Mouse (Mus musculus) heart, postnatal 14 days (tissue): ENCODE results near the gene Pitx2. TPM values are rescaled to one million over a fixed set of nuclear protein-coding genes. Genes with fewer than 3 reads are reported as not detected.

Source experiments
- DNase-seq, 2 experiments: peaks; one replicate each; pipeline ENCODE4 v3.0.0; 2021 to 2022
- intact Hi-C: fragments of 180-260 bp; cut with DNase I; formaldehyde crosslinking; loops from one replicate; pipeline ENCODE4 v1.15.1; 2025
- total RNA-seq, 2 experiments: library from RNA; stranded (reverse); gene quantifications; 2 replicates each; pipeline ENCODE4 v1.2.3; 2021

Gene Pitx2
- total RNA-seq, 2 experiments from 2014 or later, result 0.83 to 0.91 TPM

DNA sequence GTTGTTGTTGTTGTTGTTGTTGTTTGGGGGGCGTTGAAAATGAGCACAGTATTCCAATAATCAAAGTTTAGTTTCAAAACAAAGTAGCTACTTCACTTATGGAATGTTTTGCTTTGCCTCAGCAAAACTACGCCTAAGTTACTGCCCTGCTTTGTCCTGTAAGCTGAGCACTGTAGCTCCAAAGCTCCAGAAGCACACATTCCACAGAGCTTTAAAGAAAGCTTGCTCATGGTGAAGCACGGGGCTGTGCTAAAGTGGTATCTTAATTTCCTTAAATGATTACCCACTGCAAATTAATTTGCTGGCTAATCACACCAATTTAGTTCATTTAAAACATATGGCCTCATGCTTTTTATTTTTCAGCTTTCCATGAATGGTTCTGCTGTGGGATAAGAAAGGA lies 1.5 kb downstream of the Pitx2 start:
- DNase-seq, result no peak
- intact Hi-C loops, result loop anchor here (5.0 to 10.0 kb wide), 4 partner anchors 736 to 1904 kb away; partner anchors contain the start of gene Neurog2

DNA sequence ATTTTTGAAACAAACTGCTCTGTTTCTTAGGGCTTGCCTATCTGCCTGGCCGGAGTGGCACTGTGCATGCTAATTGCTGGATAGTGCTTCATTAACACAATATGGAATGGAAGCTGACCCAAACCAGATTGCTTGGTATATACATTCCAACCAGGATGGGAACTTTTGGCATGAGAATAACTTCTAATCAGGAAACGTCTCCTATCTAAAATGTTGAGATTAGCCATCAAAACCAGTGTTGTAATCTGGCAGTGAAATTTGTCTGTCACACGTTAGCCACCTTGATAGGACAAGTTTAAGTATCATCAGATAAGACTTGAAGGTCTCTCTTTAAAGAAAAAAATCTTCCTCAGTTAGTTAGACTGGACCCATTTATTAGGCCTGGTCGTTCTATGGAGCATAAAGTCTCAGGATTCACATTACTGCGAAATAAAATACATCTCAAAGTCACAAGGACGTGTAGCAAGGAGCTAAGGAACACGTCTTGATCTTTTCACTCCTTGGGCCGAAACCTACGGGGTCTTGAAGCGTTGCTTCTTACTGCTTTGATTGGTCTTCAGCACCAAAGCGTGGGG lies 2.1 kb downstream of the Pitx2 start:
- intact Hi-C loops, result loop anchor here (5.0 to 10.0 kb wide), 4 partner anchors 737 to 1903 kb away; partner anchors contain the start of gene Neurog2
- DNase-seq, result no peak

- no peak for DNase-seq
- intact Hi-C loops, result loop anchor here (5.0 to 10.0 kb wide), 4 partner anchors 738 to 1902 kb away; partner anchors contain the start of gene Neurog2
These were observed 3.4 kb downstream of the Pitx2 start for GRCm38 (mm10) chr3:129202871-129203740.

DNA sequence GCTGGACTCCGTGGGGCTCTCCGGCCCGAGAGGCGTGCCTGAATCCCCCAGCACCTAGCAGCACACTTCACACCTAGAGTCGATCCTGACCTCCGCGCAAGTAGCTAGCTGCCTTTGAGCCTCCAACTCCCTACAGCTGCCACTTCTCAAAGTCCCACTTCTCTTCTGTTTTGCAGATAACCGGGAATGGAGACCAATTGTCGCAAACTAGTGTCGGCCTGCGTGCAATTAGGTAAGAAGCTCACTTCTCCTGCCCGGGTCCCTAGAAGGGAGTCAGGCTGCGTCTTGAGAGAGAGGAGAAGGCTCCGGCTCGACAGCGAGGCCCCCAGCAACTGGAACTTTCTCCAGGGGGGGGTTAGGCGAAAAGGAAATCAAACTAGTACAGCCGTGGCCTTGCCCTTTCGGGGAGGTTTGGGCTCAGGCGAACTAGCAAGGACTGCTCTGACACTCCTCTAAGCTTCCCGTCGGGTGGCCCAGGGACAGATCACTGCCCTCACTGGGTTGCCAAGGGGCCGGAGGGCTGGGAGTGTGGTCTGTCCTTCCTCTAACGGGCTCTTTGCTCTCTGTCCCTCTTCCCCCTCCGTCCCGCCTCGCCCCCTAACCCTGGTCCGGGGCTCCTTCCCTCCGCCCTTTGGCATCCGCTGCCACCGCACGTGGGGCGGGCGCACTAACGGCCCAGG lies 4.2 kb downstream of the Pitx2 start:
- DNase-seq, result no peak
- intact Hi-C loops, result loop anchor here (1.0 to 10.0 kb wide), 5 partner anchors 739 to 1901 kb away; partner anchors contain the start of gene Neurog2

- intact Hi-C loops, result loop anchor here (1.0 to 10.0 kb wide), 5 partner anchors 740 to 1900 kb away; partner anchors contain the start of gene Neurog2
- peak; percentile 75 to 79 for DNase-seq
These were observed 5.0 kb downstream of the Pitx2 start for GRCm38 (mm10) chr3:129204441-129205313.

- no peak for DNase-seq
- intact Hi-C loops, result loop anchor here (10.0 kb wide), 3 partner anchors 741 to 1899 kb away; no protein-coding TSS in a partner anchor
These were observed 6.0 kb downstream of the Pitx2 start for GRCm38 (mm10) chr3:129205481-129206175.

GRCm38 (mm10) chr3:129206776-129207175 lies 7.1 kb downstream of the Pitx2 start:
- DNase-seq, result no peak
- intact Hi-C loops, result loop anchor here (10.0 kb wide), 3 partner anchors 742 to 1898 kb away; no protein-coding TSS in a partner anchor

DNA sequence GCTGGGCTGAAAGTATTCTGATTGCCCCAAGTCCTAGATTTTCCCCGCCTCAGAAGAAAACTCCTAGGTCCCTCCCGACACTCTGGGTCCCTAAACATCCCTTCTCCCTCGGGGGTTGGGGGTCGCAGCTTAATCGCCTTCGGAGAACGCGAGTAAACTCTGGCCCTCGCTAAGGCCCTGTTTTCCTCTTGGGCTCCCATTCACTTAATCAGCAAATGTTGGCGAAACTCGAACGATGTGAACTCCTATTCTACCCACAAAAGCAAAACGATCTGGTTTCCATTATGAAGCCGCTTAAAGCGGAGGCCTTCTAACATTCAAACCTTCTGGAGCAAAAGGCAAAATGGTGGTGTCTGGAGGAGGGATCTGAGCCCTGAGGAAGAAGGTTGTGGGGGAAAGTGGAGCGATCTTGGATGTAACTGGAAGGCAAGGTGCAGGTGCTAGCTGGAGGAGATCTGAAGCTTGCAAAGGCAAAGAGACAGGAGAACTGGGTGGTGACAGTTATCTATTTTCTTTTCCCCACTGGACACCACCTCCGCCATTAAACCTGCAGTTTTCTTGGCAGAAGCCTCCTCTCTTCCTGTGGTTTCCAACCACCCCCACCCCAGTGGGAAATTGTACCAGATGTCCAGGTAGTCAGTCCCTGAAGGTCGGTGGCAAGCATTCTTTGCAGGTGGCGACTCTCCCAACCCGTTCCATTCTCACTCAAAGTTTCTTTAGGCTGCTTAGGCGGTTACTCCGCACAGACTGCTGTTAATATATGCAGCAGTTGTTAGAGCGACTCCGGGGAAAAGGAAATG lies 7.8 kb downstream of the Pitx2 start:
- intact Hi-C loops, result loop anchor here (10.0 kb wide), 3 partner anchors 743 to 1897 kb away; no protein-coding TSS in a partner anchor
- no peak for DNase-seq

- intact Hi-C loops, result loop anchor here (10.0 kb wide), 3 partner anchors 743 to 1897 kb away; no protein-coding TSS in a partner anchor
- no peak for DNase-seq
These were observed 8.3 kb downstream of the Pitx2 start for GRCm38 (mm10) chr3:129208031-129208380.

DNA sequence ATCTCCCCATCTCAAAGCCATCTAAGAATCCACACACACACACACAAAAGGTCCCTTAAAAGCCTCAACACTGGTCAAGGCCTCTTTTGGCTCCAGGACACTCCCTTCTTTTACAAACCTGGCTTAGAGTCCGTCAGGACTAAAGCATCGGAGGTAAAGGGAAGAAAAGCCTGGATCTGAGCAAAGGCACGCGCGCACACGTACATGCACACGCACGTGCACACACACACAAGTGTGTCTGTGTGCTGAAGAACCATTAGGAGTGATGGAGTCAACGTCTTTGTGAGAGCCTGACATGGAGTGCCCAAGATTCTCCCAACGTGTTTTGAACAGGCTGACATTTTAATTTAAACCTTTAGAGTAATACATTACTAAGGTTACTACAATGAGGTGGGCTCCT lies 8.7 kb downstream of the Pitx2 start:
- intact Hi-C loops, result loop anchor here (10.0 kb wide), 3 partner anchors 744 to 1896 kb away; no protein-coding TSS in a partner anchor

DNA sequence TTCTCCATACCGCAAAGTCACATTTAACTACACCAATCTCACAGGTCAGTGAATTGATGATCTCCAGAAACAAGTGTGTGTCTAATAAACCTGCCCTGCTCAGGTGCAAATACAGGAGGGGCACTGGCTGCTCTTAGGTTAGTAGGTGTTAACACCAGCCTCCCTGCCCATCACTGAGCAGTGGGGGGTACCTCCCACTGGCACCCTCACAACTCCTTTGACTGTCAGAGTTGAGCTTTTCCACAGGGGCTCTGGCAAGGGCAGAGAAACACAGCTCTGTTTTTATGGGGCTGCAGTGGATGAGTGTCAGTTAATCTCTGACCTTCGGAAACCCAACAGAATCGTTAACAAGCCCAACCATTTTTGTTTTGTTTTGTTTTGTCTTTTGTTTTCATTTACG lies 9.6 kb downstream of the Pitx2 start:
- intact Hi-C loops, result loop anchor here (10.0 kb wide), 3 partner anchors 744 to 1896 kb away; no protein-coding TSS in a partner anchor
- DNase-seq, result no peak

More for the DNA sequence above, 8.7 kb downstream of the Pitx2 start:
- no peak for DNase-seq

GRCm38 (mm10) chr3:129209771-129210170 lies 10.1 kb downstream of the Pitx2 start:
- no peak for DNase-seq
- intact Hi-C loops, result loop anchor here (10.0 kb wide), 3 partner anchors 745 to 1895 kb away; no protein-coding TSS in a partner anchor

DNA sequence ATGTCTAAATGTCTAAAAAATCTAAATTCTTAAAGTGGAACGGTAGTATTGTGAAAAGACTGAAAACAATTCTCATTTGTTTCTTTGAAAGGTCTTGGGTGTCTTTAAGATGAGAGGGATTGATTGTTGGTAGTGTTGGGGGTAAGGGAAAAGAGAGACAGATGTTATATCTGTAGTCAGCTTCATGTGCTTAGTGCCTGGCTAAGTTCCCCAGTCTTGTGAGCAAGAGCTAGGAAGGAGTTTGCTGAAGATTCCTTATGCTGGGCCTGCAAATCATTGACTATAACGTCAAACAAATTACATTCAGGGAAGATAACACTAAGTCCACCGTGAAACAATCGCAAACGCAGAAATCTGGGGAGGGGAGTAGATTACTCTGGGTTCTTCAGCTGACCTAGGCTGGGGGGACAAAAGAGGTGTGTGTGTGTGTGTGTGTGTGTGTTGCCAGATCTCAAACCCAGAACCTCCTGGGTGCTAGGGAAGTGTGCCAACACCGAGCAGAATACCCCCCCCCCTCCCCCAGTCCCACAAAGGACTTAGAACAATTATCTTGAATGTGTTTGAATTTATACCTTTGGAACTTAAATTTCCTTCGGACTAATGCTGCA lies 12.5 kb downstream of the Pitx2 start:
- intact Hi-C loops, result no loop called here
- DNase-seq, result no peak

DNA sequence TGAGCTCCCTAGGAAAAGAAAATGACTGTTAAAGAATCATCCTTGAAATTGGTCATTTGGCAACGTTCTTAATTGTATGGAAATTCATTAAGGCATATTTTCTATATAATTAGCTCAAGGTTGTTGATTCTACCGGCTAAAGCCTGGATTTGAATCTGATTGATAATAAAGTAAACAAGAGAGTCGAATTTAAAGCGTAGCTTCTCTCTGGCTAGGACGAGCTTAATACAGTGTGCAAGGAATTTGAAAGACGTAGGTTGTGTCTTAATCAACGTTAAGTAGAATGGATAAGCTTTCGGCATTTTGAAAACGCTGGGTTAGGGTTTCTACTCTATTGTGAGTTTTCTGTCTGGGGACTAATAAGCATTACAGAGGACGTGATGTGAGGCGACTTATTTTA lies 13.1 kb downstream of the Pitx2 start:
- no peak for DNase-seq
- intact Hi-C loops, result no loop called here

DNA sequence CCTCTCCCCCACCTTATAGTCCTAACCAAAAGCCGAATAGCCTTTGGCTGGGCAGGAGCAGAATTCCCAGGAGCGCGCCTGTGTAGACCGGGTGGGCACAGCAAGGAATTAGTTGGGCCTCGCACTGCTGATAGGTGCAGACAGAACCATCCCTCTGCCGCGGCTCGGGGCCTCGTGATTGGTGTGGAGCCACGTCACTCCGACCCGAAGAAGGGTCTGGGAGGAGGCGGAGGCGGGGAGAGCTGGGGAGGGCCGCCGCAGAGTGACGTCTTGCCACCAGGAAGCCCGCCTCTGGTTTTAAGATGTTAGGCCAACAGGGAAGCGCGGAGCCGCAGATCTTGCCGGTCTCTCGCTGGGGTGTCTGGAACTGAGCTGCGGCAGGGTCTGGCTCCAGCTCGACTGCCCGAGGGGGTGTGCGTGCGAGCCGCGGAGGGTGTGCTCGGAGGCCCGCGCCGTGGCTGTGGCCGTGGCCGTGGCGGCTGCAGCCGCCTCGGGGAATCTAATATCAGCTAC lies 14.0 kb downstream of the Pitx2 start:
- DNase-seq, result peak; percentile 82
- intact Hi-C loops, result no loop called here

DNA sequence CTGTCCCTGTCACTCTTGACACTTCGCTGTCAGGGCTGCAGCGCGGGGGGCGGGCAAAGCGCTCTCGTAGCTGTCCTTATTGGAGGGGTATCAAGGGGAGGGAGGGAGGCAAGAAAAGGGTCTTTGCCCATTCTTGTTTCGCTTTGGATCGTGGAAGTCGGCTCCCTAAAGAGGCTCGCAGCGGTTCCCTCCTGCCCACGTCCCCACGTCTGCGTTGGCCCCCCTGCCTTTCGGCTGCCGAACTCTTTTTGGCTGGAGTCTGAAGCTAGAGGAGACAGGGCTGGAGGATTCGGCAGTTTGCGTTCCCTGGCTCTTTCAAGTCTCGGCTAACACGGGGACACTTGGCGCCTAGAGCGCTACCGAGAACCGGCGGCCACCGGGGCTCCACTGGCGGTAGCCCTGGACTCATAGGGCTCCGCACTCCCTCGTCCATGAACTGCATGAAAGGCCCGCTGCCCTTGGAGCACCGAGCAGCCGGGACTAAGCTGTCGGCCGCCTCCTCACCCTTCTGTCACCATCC lies 14.5 kb downstream of the Pitx2 start:
- peak in 1 of 2 experiments; percentile 25 for DNase-seq
- intact Hi-C loops, result no loop called here

- DNase-seq, result no peak
- intact Hi-C loops, result loop anchor here (5.0 kb wide), 1 partner anchor 1582 kb away; the partner anchor contains the start of gene Neurog2
These were observed 15.0 kb downstream of the Pitx2 start for GRCm38 (mm10) chr3:129214666-129215161.
